Mouse (Mus musculus) neural tube, embryonic 12.5 days (tissue): Measurements from ENCODE around the gene Slco2a1. TPM values are rescaled to one million over a fixed set of nuclear protein-coding genes. Genes with fewer than 3 reads are reported as not detected.
"Not testable (repeated sequence)": the region's sequence is repeated elsewhere in the genome, so short reads cannot be mapped to it uniquely, and the experiment has no call there.

Experiments used
- ATAC-seq: fragments of 200-750 bp; cut with Nextera tagmentation; 2 replicates; pipeline ENCODE4 v1.8.0; 2017; ENCODE audit warnings: low read depth, mild to moderate bottlenecking, moderate TSS enrichment, moderate library complexity; ENCODE audit not compliant: low FRiP score
- H3K27ac ChIP-seq: fragments of 300-500 bp; sonication (generic); 2 replicates; pipeline ENCODE4 v1.5.1; 2016
- H3K27me3 ChIP-seq: fragments of 300-500 bp; sonication (generic); replicated peaks from 2 replicates; pipeline ENCODE4 v1.6.1; 2016; ENCODE audit warnings: mild to moderate bottlenecking
- H3K36me3 ChIP-seq: fragments of 300-500 bp; sonication (generic); 2 replicates; pipeline ENCODE4 v1.6.1; 2016; ENCODE audit warnings: mild to moderate bottlenecking
- H3K4me1 ChIP-seq: fragments of 300-500 bp; sonication (generic); 2 replicates; pipeline ENCODE4 v1.6.1; 2016
- H3K4me2 ChIP-seq: fragments of 300-500 bp; sonication (generic); replicated peaks from 2 replicates; pipeline ENCODE4 v1.6.1; 2016; ENCODE audit warnings: mild to moderate bottlenecking
- H3K4me3 ChIP-seq: fragments of 300-500 bp; sonication (generic); 2 replicates; pipeline ENCODE4 v1.5.1; 2016
- H3K9ac ChIP-seq: fragments of 300-500 bp; sonication (generic); 2 replicates; pipeline ENCODE4 v1.6.1; 2016; ENCODE audit warnings: mild to moderate bottlenecking
- H3K9me3 ChIP-seq: fragments of 300-500 bp; sonication (generic); 2 replicates; pipeline ENCODE4 v1.6.1; 2016; ENCODE audit warnings: mild to moderate bottlenecking
- WGBS: fragments of 180-500 bp; shearing (Covaris S2); methylation state at CpG from one replicate; pipeline ENCODE4 v1.1.7; 2016; 5-methylcytosine and 5-hydroxymethylcytosine counted together
- polyA plus RNA-seq: library from polyadenylated mRNA; unstranded; fragments of >200 nt; fragmentation: Nextera tagmentation; extraction: Ambion mirVana; gene quantifications from 2 replicates; pipeline ENCODE4 v1.2.1, GENCODE M21; 2016

Gene Slco2a1
- polyA plus RNA-seq, 1 experiment from 2014 or later: 0.86 TPM

- WGBS: 20% methylated on average over 9 of the region's 14 CpGs
- ATAC-seq: peak; percentile 41; the same call in 1 of the 2 replicates
- H3K9me3 ChIP-seq: not testable (repeated sequence)
Observed at GRCm38 (mm10) chr9:103108341-103108798, 119.9 kb downstream of the Slco2a1 start.

DNA sequence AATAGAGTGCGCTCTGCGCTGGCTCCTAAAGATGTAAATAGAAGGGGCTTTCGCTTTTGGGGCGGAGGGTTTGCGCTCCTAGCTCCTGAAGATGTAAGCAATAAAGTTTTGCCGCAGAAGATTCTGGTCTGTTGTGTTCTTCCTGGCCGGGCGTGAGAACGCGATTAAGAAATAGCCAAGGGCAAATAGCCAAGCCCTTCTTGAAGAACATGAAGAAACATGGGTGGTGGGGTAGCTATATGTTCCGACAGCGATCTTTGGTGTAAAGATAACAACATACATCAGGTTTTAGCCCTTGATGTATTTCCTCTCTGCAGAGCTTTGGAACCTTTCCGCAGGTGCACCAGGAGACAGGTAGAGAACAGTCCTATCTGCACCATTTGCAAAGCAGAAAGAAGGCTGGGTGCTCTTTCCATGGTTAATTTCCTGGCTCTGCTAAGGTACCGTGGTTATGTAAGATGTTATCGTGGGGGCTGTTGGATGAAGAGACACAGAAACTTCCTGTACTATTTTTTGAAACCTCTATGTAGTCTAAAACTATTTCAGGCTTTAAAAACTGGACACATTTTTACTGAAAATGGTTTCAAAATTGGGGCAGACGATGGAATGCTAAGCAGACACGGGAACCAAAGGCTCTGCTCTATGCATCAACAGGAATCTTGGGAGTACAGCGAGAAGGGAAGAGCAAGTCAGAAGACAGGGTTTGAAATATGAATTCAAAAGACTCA is 120.6 kb downstream of the Slco2a1 start:
- Histone ChIP-seq H3K36me3 (no peaks in the 10 kb centered on the region), H3K27me3 (peaks cover 14% of the 10 kb centered on the region; the same call in 1 of the 2 replicates), H3K9me3 (no peaks in the 10 kb centered on the region), H3K27ac (no peak overlapping the region), H3K4me3 (peak overlapping the region; percentile 34), H3K4me1 (peaks cover 30% of the 10 kb centered on the region), H3K4me2 (peak overlapping the region; percentile 63), H3K9ac (peak overlapping the region; percentile 48)
- 34% methylated on average over 18 of the region's 18 CpGs for WGBS
- ATAC-seq: no peak

More at GRCm38 (mm10) chr9:103108341-103108798, 119.9 kb downstream of the Slco2a1 start:
- H3K4me3 ChIP-seq: 0 out of 2 replicates have a peak overlapping the region, but pooled peaks have one; percentile 24
- peaks cover 14% of the 10 kb centered on the region; the same call in 1 of the 2 replicates for H3K27me3 ChIP-seq
- H3K4me1 ChIP-seq: peaks cover 22% of the 10 kb centered on the region
- not testable (repeated sequence) for H3K27ac ChIP-seq, H3K36me3 ChIP-seq, H3K9ac ChIP-seq
- peak overlapping the region; percentile 52 for H3K4me2 ChIP-seq

- Histone ChIP-seq H3K4me3 (no peak overlapping the region), H3K36me3 (no peaks in the 10 kb centered on the region), H3K4me1 (peaks cover 38% of the 10 kb centered on the region), H3K27ac (no peak overlapping the region), H3K4me2 (peak overlapping the region; percentile 63; the same call in 1 of the 2 replicates), H3K9ac (no peak overlapping the region), H3K9me3 (no peaks in the 10 kb centered on the region), H3K27me3 (peaks cover 14% of the 10 kb centered on the region; the same call in 1 of the 2 replicates)
- WGBS: 77% methylated on average over 2 of the region's 2 CpGs
- no peak for ATAC-seq
Observed at GRCm38 (mm10) chr9:103109911-103110310, 121.4 kb downstream of the Slco2a1 start.

DNA sequence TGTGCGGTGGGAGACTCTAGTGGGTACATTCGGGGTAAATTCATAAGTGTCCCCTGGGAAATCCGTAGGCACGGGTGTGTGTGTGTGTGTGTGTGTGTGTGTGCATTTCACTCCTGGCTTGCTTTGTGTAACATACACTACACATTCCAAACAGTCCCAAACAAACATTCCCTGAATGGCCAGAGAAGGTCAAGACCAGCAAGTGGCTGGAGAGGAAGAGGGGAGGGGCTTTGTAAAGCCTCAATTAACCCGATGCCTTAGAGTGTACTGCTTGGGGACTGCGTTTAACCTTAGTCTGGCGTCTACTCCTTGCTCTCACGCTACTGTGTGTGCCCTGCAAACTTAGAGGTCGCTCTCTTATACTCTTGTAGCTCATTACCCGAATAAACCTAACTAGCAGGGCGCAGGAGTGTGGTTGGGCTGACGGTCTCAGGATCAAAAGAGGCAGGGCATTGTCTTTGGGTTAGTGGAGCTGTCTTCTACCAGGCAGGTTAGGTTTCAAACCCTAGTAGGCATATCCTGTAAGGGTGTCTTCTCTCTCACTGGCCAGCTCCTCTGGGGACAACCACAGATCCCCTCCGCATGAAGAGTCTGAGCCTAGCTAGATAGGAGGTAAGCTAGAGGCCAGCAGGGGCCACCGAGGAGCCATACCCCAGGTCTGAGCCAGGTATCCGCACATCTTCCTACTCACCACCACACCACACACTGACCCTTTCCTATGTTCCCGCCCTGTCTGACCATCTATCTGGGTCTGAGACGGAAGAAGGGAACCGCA is 122.4 kb downstream of the Slco2a1 start:
- H3K4me1 ChIP-seq: peaks cover 42% of the 10 kb centered on the region
- H3K9ac ChIP-seq: peak overlapping the region; percentile 89
- H3K4me3 ChIP-seq: peak overlapping the region; percentile 64
- no peaks in the 10 kb centered on the region for H3K36me3 ChIP-seq
- no peak for ATAC-seq
- peak overlapping the region; percentile 90; the same call in 1 of the 2 replicates for H3K27ac ChIP-seq
- peaks cover 14% of the 10 kb centered on the region; the same call in 1 of the 2 replicates for H3K27me3 ChIP-seq
- H3K9me3 ChIP-seq: no peaks in the 10 kb centered on the region
- H3K4me2 ChIP-seq: peak overlapping the region; percentile 86
- WGBS: 14% methylated on average over 18 of the region's 18 CpGs

- ATAC-seq: peak; percentile 67
- under 1% methylated on average over 79 of the region's 81 CpGs for WGBS
- Histone ChIP-seq H3K9me3 (no peaks in the 10 kb centered on the region), H3K27me3 (peaks cover 14% of the 10 kb centered on the region; the same call in 1 of the 2 replicates), H3K4me2 (peak within 1 kb of the TSS; percentile 86), H3K4me1 (peaks cover 47% of the 10 kb centered on the region), H3K9ac (peak within 1 kb of the TSS; percentile 89), H3K36me3 (no peaks in the 10 kb centered on the region), H3K27ac (peak within 1 kb of the TSS; percentile 90), H3K4me3 (peak within 1 kb of the TSS; percentile 64)
Observed at GRCm38 (mm10) chr9:103111621-103112470, 123.3 kb downstream of the Slco2a1 start, which contains the start of gene Rab6b. TSS of gene Rab6b (plus strand) at chr9:103111787.

DNA sequence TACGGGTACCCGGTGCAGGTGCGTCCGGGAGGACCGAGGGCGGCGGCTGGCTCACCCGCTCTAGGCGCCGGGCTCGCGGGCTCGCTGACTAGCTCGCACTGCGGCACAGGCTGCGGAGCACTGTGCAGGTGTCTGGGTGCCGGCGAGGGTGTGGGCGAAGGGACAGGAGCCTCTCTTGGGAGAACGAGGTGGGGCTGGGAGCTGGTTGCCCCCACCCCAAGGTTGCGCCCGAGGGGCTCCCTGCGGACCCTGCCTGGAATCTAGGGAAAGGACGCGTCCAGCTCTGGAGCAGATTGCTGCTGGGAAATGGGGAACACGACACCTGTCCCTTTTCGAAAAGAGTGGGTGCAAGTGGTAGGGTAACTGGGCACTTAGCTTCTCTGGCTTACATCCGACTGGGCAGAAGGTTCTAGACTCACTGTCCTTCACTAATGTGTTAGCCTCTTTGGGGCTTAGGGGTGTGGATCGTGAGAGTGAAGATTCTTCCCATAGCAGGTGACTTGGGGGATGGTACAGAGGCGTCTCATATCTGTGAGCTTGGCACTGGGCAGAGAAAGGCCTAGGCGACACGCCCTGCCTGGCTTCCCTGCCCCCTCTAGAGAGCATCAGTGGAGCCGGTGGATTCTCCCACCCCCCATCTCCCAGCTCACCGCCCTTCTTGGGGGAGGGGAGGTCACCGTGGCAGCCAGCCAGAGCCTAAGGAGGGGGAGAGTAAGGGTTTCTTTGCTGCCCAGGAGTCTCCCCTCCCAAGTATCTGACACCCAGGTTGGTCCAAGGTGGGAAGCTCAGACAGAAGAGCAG is 124.2 kb downstream of the Slco2a1 start:
- ATAC-seq: peak; percentile 48
- H3K9me3 ChIP-seq: no peaks in the 10 kb centered on the region
- peak overlapping the region; percentile 86 for H3K4me2 ChIP-seq
- H3K27ac ChIP-seq: peak overlapping the region; percentile 90
- peak overlapping the region; percentile 64 for H3K4me3 ChIP-seq
- WGBS: under 1% methylated on average over 35 of the region's 35 CpGs
- H3K4me1 ChIP-seq: peaks cover 55% of the 10 kb centered on the region
- no peaks in the 10 kb centered on the region for H3K36me3 ChIP-seq
- H3K27me3 ChIP-seq: peaks cover 14% of the 10 kb centered on the region; the same call in 1 of the 2 replicates
- peak overlapping the region; percentile 89 for H3K9ac ChIP-seq

DNA sequence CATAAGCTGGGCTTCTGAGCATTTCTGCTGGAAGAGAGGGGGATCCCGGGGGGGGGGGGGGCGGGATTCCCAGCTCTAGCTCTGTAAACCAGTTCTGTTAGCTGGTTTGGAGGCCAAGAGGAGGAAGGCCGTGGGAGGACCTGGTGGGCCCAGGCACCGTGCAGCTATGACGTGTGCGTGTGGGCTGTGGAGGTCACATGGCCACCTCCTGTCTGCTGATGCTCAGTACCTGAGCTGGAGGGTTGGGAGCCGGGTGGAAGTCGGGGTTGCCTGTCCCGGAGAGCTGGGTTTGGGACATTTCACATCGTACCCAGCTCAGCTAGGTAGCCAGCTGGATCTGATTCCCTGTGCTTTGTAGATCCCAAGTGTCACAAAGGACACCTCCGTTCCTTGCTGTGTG is 124.8 kb downstream of the Slco2a1 start:
- Histone ChIP-seq H3K9me3 (no peaks in the 10 kb centered on the region), H3K27ac (no peak overlapping the region), H3K4me2 (peak overlapping the region; percentile 86), H3K27me3 (peaks cover 14% of the 10 kb centered on the region; the same call in 1 of the 2 replicates), H3K4me1 (peaks cover 55% of the 10 kb centered on the region), H3K9ac (peak overlapping the region; percentile 89), H3K36me3 (no peaks in the 10 kb centered on the region), H3K4me3 (peak overlapping the region; percentile 64)
- 39% methylated on average over 11 of the region's 11 CpGs for whole genome bisulfite sequencing
- ATAC-seq: no peak

DNA sequence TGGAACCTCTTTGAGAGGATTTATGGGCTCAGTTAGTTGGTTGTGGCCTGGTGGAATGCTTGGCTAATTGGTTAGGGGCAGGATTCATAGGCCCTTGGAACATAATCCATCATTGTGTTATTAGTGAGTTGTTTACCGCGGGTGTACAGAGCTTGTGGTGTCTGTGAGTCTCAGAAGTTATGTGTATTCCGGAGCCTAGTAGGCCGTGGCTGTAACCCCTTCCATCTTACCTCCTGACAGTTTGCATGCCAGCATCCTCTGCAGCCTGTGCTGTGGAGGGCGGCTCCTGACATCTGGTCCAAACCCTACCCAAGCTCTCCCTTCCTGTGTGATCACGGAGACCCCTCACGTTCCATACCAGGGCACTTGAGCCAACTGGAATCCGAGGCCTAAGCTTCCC is 125.8 kb downstream of the Slco2a1 start:
- no peak overlapping the region for H3K4me3 ChIP-seq
- 0 out of 2 replicates have a peak overlapping the region, but pooled peaks have one; percentile 19 for H3K9ac ChIP-seq
- H3K36me3 ChIP-seq: no peaks in the 10 kb centered on the region; the same call in 1 of the 2 replicates
- H3K4me2 ChIP-seq: peak overlapping the region; percentile 86
- ATAC-seq: no peak
- no peak overlapping the region for H3K27ac ChIP-seq
- peaks cover 52% of the 10 kb centered on the region for H3K4me1 ChIP-seq
- 76% methylated on average over 8 of the region's 8 CpGs for WGBS
- no peaks in the 10 kb centered on the region for H3K9me3 ChIP-seq
- H3K27me3 ChIP-seq: peaks cover 14% of the 10 kb centered on the region; the same call in 1 of the 2 replicates

DNA sequence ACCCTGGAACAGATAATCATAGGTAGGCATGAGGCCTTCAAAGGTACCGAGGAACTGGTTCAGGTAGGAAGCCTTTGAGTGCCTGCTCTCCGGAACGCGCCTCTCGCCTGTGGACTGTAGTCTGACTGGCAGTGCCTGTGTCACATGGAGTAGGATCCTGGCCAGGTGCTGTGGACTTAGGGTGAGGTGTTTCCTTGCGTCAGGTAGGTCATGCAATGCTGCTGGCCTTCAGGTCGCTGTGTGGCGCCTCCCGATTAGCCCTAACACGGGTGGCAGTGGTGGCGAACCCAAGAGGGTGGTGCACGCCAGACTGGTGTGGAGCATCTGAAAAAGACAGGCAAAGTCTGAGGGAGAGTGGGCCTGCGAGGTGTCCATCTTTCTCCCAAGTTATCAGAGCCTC is 126.4 kb downstream of the Slco2a1 start:
- Histone ChIP-seq H3K27ac (no peak overlapping the region), H3K4me1 (peaks cover 56% of the 10 kb centered on the region), H3K4me3 (no peak overlapping the region), H3K36me3 (no peaks in the 10 kb centered on the region; the same call in 1 of the 2 replicates), H3K9me3 (no peaks in the 10 kb centered on the region), H3K9ac (no peak overlapping the region), H3K27me3 (peaks cover 11% of the 10 kb centered on the region; the same call in 1 of the 2 replicates), H3K4me2 (peak overlapping the region; percentile 86)
- 91% methylated on average over 13 of the region's 13 CpGs for WGBS
- no peak for ATAC-seq

- Histone ChIP-seq H3K36me3 (no peaks in the 10 kb centered on the region; the same call in 1 of the 2 replicates), H3K4me3 (no peak overlapping the region), H3K9ac (no peak overlapping the region), H3K27me3 (no peaks in the 10 kb centered on the region), H3K4me1 (peaks cover 56% of the 10 kb centered on the region), H3K4me2 (peak overlapping the region; percentile 30; the same call in 1 of the 2 replicates), H3K9me3 (no peaks in the 10 kb centered on the region), H3K27ac (no peak overlapping the region)
- WGBS: 78% methylated on average over 4 of the region's 4 CpGs
- ATAC-seq: no peak
Observed at GRCm38 (mm10) chr9:103116941-103117340, 128.4 kb downstream of the Slco2a1 start.
